Mouse (Mus musculus): ENCODE results near the gene Taco1. TPM values are rescaled to one million over a fixed set of nuclear protein-coding genes. Genes with fewer than 3 reads are reported as not detected.
"Not testable (repeated sequence)": the region's sequence is repeated elsewhere in the genome, so short reads cannot be mapped to it uniquely, and the experiment has no call there.

Gene Taco1
- polyA plus RNA-seq, 1 experiment from 2014 or later = 7.4 TPM

GRCm38 (mm10) chr11:106056819-106057491 lies 8.9 kb upstream of the Taco1 start:
- H3K4me3 ChIP-seq (ENCODE audit: low read length) = no peak overlapping the region
- no peak overlapping the region for H3K4me2 ChIP-seq (ENCODE audit: low read length)
- H3K9ac ChIP-seq (ENCODE audit: low read depth, low read length) = no peak overlapping the region
- H3K36me3 ChIP-seq (ENCODE audit: control insufficient read depth, insufficient read depth, low read length) = peaks cover 51% of the 10 kb centered on the region
- ATAC-seq = no peak
- WGBS = 94% methylated on average over 8 of the region's 8 CpGs
- H3K4me1 ChIP-seq (ENCODE audit: control insufficient read depth, insufficient read depth, low read depth, low read length) = no peaks in the 10 kb centered on the region
- no peaks in the 10 kb centered on the region for H3K9me3 ChIP-seq (ENCODE audit: control insufficient read depth, low read length)
- no peak overlapping the region for H3K27ac ChIP-seq (ENCODE audit: low read depth, low read length)
- H3K27me3 ChIP-seq (replicated peaks; ENCODE audit: control insufficient read depth, insufficient read depth, low read length) = no peaks in the 10 kb centered on the region

- ATAC-seq = no peak
- no peak overlapping the region for H3K4me3 ChIP-seq (ENCODE audit: low read length)
- no peak overlapping the region for H3K4me2 ChIP-seq (ENCODE audit: low read length)
These were observed 7.8 kb upstream of the Taco1 start for GRCm38 (mm10) chr11:106058020-106058419.

GRCm38 (mm10) chr11:106060549-106060948 lies 5.3 kb upstream of the Taco1 start:
- no peak overlapping the region for H3K27ac ChIP-seq (ENCODE audit: low read depth, low read length)
- H3K4me1 ChIP-seq (ENCODE audit: control insufficient read depth, insufficient read depth, low read depth, low read length) = peaks cover 4% of the 10 kb centered on the region
- 88% methylated on average over 1 of the region's 1 CpGs for WGBS
- peaks cover 26% of the 10 kb centered on the region for H3K36me3 ChIP-seq (ENCODE audit: control insufficient read depth, insufficient read depth, low read length)
- ATAC-seq = no peak
- no peaks in the 10 kb centered on the region for H3K27me3 ChIP-seq (replicated peaks; ENCODE audit: control insufficient read depth, insufficient read depth, low read length)
- no peak overlapping the region for H3K4me2 ChIP-seq (ENCODE audit: low read length)
- no peak overlapping the region for H3K4me3 ChIP-seq (ENCODE audit: low read length)
- no peak overlapping the region for H3K9ac ChIP-seq (ENCODE audit: low read depth, low read length)
- no peaks in the 10 kb centered on the region for H3K9me3 ChIP-seq (ENCODE audit: control insufficient read depth, low read length)

More at GRCm38 (mm10) chr11:106058020-106058419, 7.8 kb upstream of the Taco1 start:
- no peaks in the 10 kb centered on the region for H3K9me3 ChIP-seq (ENCODE audit: control insufficient read depth, low read length)
- no peaks in the 10 kb centered on the region for H3K4me1 ChIP-seq (ENCODE audit: control insufficient read depth, insufficient read depth, low read depth, low read length)
- no peaks in the 10 kb centered on the region for H3K27me3 ChIP-seq (replicated peaks; ENCODE audit: control insufficient read depth, insufficient read depth, low read length)
- no peak overlapping the region for H3K27ac ChIP-seq (ENCODE audit: low read depth, low read length)
- 86% methylated on average over 8 of the region's 8 CpGs for WGBS
- peaks cover 45% of the 10 kb centered on the region for H3K36me3 ChIP-seq (ENCODE audit: control insufficient read depth, insufficient read depth, low read length)
- no peak overlapping the region for H3K9ac ChIP-seq (ENCODE audit: low read depth, low read length)

- 91% methylated on average over 1 of the region's 1 CpGs for WGBS
- H3K4me3 ChIP-seq (ENCODE audit: low read length) = no peak overlapping the region
- H3K27ac ChIP-seq (ENCODE audit: low read depth, low read length) = no peak overlapping the region
- no peaks in the 10 kb centered on the region for H3K9me3 ChIP-seq (ENCODE audit: control insufficient read depth, low read length)
- H3K4me1 ChIP-seq (ENCODE audit: control insufficient read depth, insufficient read depth, low read depth, low read length) = peaks cover 4% of the 10 kb centered on the region
- H3K36me3 ChIP-seq (ENCODE audit: control insufficient read depth, insufficient read depth, low read length) = peaks cover 19% of the 10 kb centered on the region
- H3K4me2 ChIP-seq (ENCODE audit: low read length) = no peak overlapping the region
- H3K27me3 ChIP-seq (replicated peaks; ENCODE audit: control insufficient read depth, insufficient read depth, low read length) = no peaks in the 10 kb centered on the region
- ATAC-seq = no peak
- no peak overlapping the region for H3K9ac ChIP-seq (ENCODE audit: low read depth, low read length)
These were observed 4.5 kb upstream of the Taco1 start for GRCm38 (mm10) chr11:106061311-106061710.

- no peak overlapping the region for H3K4me2 ChIP-seq (ENCODE audit: low read length)
- H3K27me3 ChIP-seq (replicated peaks; ENCODE audit: control insufficient read depth, insufficient read depth, low read length) = no peaks in the 10 kb centered on the region
- ATAC-seq = no peak
- H3K4me1 ChIP-seq (ENCODE audit: control insufficient read depth, insufficient read depth, low read depth, low read length) = peaks cover 8% of the 10 kb centered on the region
- no peak overlapping the region for H3K9ac ChIP-seq (ENCODE audit: low read depth, low read length)
- no peak overlapping the region for H3K27ac ChIP-seq (ENCODE audit: low read depth, low read length)
- H3K9me3 ChIP-seq (ENCODE audit: control insufficient read depth, low read length) = no peaks in the 10 kb centered on the region
- 87% methylated on average over 5 of the region's 5 CpGs for WGBS
- no peak overlapping the region for H3K4me3 ChIP-seq (ENCODE audit: low read length)
- H3K36me3 ChIP-seq (ENCODE audit: control insufficient read depth, insufficient read depth, low read length) = peaks cover 9% of the 10 kb centered on the region
These were observed 2.1 kb upstream of the Taco1 start for GRCm38 (mm10) chr11:106063756-106064155.

GRCm38 (mm10) chr11:106065073-106065922 lies 563 bp upstream of the Taco1 start:
- peak overlapping the region; percentile 89 for H3K9ac ChIP-seq (ENCODE audit: low read depth, low read length)
- H3K4me3 ChIP-seq (ENCODE audit: low read length) = peak overlapping the region; percentile 88
- 42% methylated on average over 18 of the region's 18 CpGs for WGBS
- H3K27ac ChIP-seq (ENCODE audit: low read depth, low read length) = peak overlapping the region; percentile 56; the same call in 1 of the 2 replicates
- ATAC-seq = no peak
- H3K4me2 ChIP-seq (ENCODE audit: low read length) = peak overlapping the region; percentile 96
- no peaks in the 10 kb centered on the region for H3K27me3 ChIP-seq (replicated peaks; ENCODE audit: control insufficient read depth, insufficient read depth, low read length)
- H3K36me3 ChIP-seq (ENCODE audit: control insufficient read depth, insufficient read depth, low read length) = no peaks in the 10 kb centered on the region
- H3K9me3 ChIP-seq (ENCODE audit: control insufficient read depth, low read length) = no peaks in the 10 kb centered on the region
- peaks cover 8% of the 10 kb centered on the region for H3K4me1 ChIP-seq (ENCODE audit: control insufficient read depth, insufficient read depth, low read depth, low read length)

- ATAC-seq; H3K36me3 ChIP-seq (ENCODE audit: control insufficient read depth, insufficient read depth, low read length); H3K4me1 ChIP-seq (ENCODE audit: control insufficient read depth, insufficient read depth, low read depth, low read length); H3K27me3 ChIP-seq (replicated peaks; ENCODE audit: control insufficient read depth, insufficient read depth, low read length); H3K9me3 ChIP-seq (ENCODE audit: control insufficient read depth, low read length): not testable (repeated sequence)
- Histone ChIP-seq H3K27ac (ENCODE audit: low read depth, low read length) (peak overlapping the region; percentile 88), H3K9ac (ENCODE audit: low read depth, low read length) (peak overlapping the region; percentile 89), H3K4me3 (ENCODE audit: low read length) (peak overlapping the region; percentile 88), H3K4me2 (ENCODE audit: low read length) (peak overlapping the region; percentile 96)
- 23% methylated on average over 23 of the region's 23 CpGs for WGBS
These were observed 755 bp downstream of the Taco1 start for GRCm38 (mm10) chr11:106066616-106067015.

GRCm38 (mm10) chr11:106073774-106074173 lies 7.9 kb downstream of the Taco1 start:
- Histone ChIP-seq H3K36me3 (ENCODE audit: control insufficient read depth, insufficient read depth, low read length) (0 out of 2 replicates have a peak, but pooled peaks cover 2% of the 10 kb centered on the region), H3K9ac (ENCODE audit: low read depth, low read length) (no peak overlapping the region), H3K27ac (ENCODE audit: low read depth, low read length) (no peak overlapping the region), H3K4me3 (ENCODE audit: low read length) (no peak overlapping the region), H3K4me2 (ENCODE audit: low read length) (no peak overlapping the region), H3K4me1 (ENCODE audit: control insufficient read depth, insufficient read depth, low read depth, low read length) (no peaks in the 10 kb centered on the region), H3K27me3 (replicated peaks; ENCODE audit: control insufficient read depth, insufficient read depth, low read length) (no peaks in the 10 kb centered on the region), H3K9me3 (ENCODE audit: control insufficient read depth, low read length) (no peaks in the 10 kb centered on the region)
- WGBS = 87% methylated on average over 3 of the region's 3 CpGs
- ATAC-seq = no peak

GRCm38 (mm10) chr11:106076321-106076720 lies 10.5 kb downstream of the Taco1 start:
- Histone ChIP-seq H3K27me3 (replicated peaks; ENCODE audit: control insufficient read depth, insufficient read depth, low read length) (no peaks in the 10 kb centered on the region), H3K4me3 (ENCODE audit: low read length) (no peak overlapping the region), H3K27ac (ENCODE audit: low read depth, low read length) (no peak overlapping the region), H3K9ac (ENCODE audit: low read depth, low read length) (no peak overlapping the region), H3K4me2 (ENCODE audit: low read length) (no peak overlapping the region), H3K9me3 (ENCODE audit: control insufficient read depth, low read length) (no peaks in the 10 kb centered on the region), H3K36me3 (ENCODE audit: control insufficient read depth, insufficient read depth, low read length) (0 out of 2 replicates have a peak, but pooled peaks cover 2% of the 10 kb centered on the region), H3K4me1 (ENCODE audit: control insufficient read depth, insufficient read depth, low read depth, low read length) (no peaks in the 10 kb centered on the region)
- 6% methylated on average over 4 of the region's 4 CpGs for WGBS
- no peak for ATAC-seq

All from hindbrain, embryonic 16.5 days (tissue).